11 mouse cellular contexts compared by ENCODE assay signal in genomic region chr13:101161768-101162167, GRCm38 (mm10).
DNase-seq lines count a peak whose midpoint lies in the region; ATAC-seq lines count a peak whose summit lies in the region.
"Had no signal": no experiment of that assay in that cellular context is flagged by ENCODE, and none has a peak within 500 bp of the region (broad histone marks: within the 10 kb centered on the region; RNA-seq: fewer than 3 reads in every experiment).

No protein-coding gene starts in this region.

- H3K4me1 ChIP-seq in hindbrain, embryonic 11.5 days (replicated peaks; ENCODE audit: control insufficient read depth, insufficient read depth, low read length): no peaks in the 10 kb centered on the region
- no peaks in the 10 kb centered on the region for H3K4me1 ChIP-seq in hindbrain, embryonic 12.5 days
- H3K4me1 ChIP-seq: hindbrain, embryonic 15.5 days; midbrain, embryonic 12.5 days had no signal

- H3K4me3 ChIP-seq in hindbrain, embryonic 11.5 days (ENCODE audit: low read depth, low read length): no peak overlapping the region
- no peak overlapping the region for H3K4me3 ChIP-seq in hindbrain, embryonic 12.5 days
- H3K4me3 ChIP-seq: hindbrain, embryonic 15.5 days; midbrain, embryonic 12.5 days had no signal

- no peaks in the 10 kb centered on the region for H3K27me3 ChIP-seq in hindbrain, embryonic 11.5 days (ENCODE audit: control insufficient read depth, insufficient read depth, low read length)
- H3K27me3 ChIP-seq in hindbrain, embryonic 12.5 days: no peaks in the 10 kb centered on the region
- H3K27me3 ChIP-seq: hindbrain, embryonic 15.5 days; midbrain, embryonic 12.5 days had no signal

- no peak overlapping the region for H3K27ac ChIP-seq in hindbrain, embryonic 11.5 days (ENCODE audit: low read depth, low read length)
- no peak overlapping the region for H3K27ac ChIP-seq in hindbrain, embryonic 12.5 days
- H3K27ac ChIP-seq: hindbrain, embryonic 15.5 days; midbrain, embryonic 12.5 days had no signal

- peak; percentile 42 to 64 for DNase-seq in adrenal gland, adult (ENCODE audit: inconsistent age in 2 of 2, low spot score in 1 of 2)
- no peak for DNase-seq in adrenal gland, postnatal 4 days (ENCODE audit: low spot score in 2 of 2)
- peak; percentile 13 for DNase-seq in hindbrain, embryonic 11.5 days (ENCODE audit: low spot score)
- peak; percentile 15 for DNase-seq in thymus, postnatal 4 days
- no peak for DNase-seq in thymus, postnatal 36 days
- no peak for DNase-seq in ovary, postnatal 36 days (ENCODE audit: low spot score)

- no peak for ATAC-seq in hindbrain, embryonic 11.5 days (ENCODE audit: low FRiP score)
- ATAC-seq in hindbrain, embryonic 12.5 days (ENCODE audit: low FRiP score): no peak
- ATAC-seq in megakaryocyte progenitor cell, adult 5-6 weeks (replicated peaks; ENCODE audit: poor library complexity): no peak
- ATAC-seq: activated CD4-positive, CD25-positive, alpha-beta regulatory T cell, adult 4 months had no signal

- WGBS in hindbrain, embryonic 11.5 days: 61% methylated on average over 2 of the region's 2 CpGs
- 57% methylated on average over 2 of the region's 2 CpGs for WGBS in hindbrain, embryonic 12.5 days

- no peaks in the 10 kb centered on the region for H3K36me3 ChIP-seq in hindbrain, embryonic 11.5 days (ENCODE audit: control insufficient read depth, insufficient read depth, low read length)
- H3K36me3 ChIP-seq in hindbrain, embryonic 12.5 days: no peaks in the 10 kb centered on the region
- H3K36me3 ChIP-seq: hindbrain, embryonic 15.5 days; midbrain, embryonic 12.5 days had no signal

- H3K9me3 ChIP-seq in hindbrain, embryonic 11.5 days (ENCODE audit: control insufficient read depth, low read length): no peaks in the 10 kb centered on the region
- H3K9me3 ChIP-seq in hindbrain, embryonic 12.5 days (replicated peaks): no peaks in the 10 kb centered on the region
- H3K9me3 ChIP-seq: hindbrain, embryonic 15.5 days; midbrain, embryonic 12.5 days had no signal

- no peak overlapping the region for H3K4me2 ChIP-seq in hindbrain, embryonic 11.5 days (replicated peaks; ENCODE audit: low read depth, low read length)
- no peak overlapping the region for H3K4me2 ChIP-seq in hindbrain, embryonic 12.5 days (replicated peaks)
- H3K4me2 ChIP-seq: hindbrain, embryonic 15.5 days; midbrain, embryonic 12.5 days had no signal

- H3K9ac ChIP-seq in hindbrain, embryonic 11.5 days (ENCODE audit: low read depth, low read length): no peak overlapping the region
- H3K9ac ChIP-seq in hindbrain, embryonic 12.5 days: no peak overlapping the region
- H3K9ac ChIP-seq: hindbrain, embryonic 15.5 days; midbrain, embryonic 12.5 days had no signal

Comparison
In these comparisons a context has a peak if more than half of its experiments do, and no peak if none do; other contexts are left out.
1. DNase-seq: peak in adrenal gland, adult (2 of 2), hindbrain, embryonic 11.5 days (single experiment) and thymus, postnatal 4 days (single experiment); none in adrenal gland, postnatal 4 days (0 of 2), thymus, postnatal 36 days (0 of 2) and ovary, postnatal 36 days (single experiment).